Mouse (Mus musculus) lung, postnatal 0 days (tissue): ENCODE measurements around the gene Smim20.

Experiments
- CTCF ChIP-seq: IDR thresholded peaks from 2 replicates; pipeline ENCODE4 v1.5.1; 2016; ENCODE audit warnings: antibody characterized with exemption, mild to moderate bottlenecking
- EP300 ChIP-seq: IDR thresholded peaks from 2 replicates; pipeline ENCODE4 v1.6.1; 2016; ENCODE audit warnings: antibody characterized with exemption, mild to moderate bottlenecking, control low read depth

DNA sequence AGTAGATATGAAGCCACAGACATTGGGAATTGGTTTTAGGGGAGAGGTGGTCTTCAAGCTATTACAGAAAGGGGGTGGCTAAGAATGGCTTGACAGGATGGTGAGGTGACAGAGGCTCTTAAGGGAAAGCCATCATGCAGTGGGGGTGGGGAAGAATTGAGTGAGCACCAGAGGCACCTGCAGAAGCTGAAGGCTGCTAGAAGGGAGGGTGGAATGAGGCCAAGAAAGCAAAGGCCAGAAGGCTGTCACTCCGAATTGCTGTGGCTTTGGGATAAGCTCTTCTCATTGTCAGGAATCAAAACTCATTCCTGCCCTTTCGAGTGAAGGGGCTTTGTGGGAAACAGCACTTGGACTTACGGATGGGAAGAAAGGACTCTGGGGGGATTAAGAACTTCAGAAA, 12.1 kb upstream of the Smim20 start:
- no peak for TF ChIP-seq CTCF
- no peak for TF ChIP-seq EP300
